Mouse (Mus musculus): ENCODE measurements around the gene Sgpp1. TPM values are rescaled to one million over a fixed set of nuclear protein-coding genes. Genes with fewer than 3 reads are reported as not detected.

Sgpp1 gene
- total RNA-seq (2021) = 10 to 100 TPM; 18.3 to 20.0 TPM

DNA sequence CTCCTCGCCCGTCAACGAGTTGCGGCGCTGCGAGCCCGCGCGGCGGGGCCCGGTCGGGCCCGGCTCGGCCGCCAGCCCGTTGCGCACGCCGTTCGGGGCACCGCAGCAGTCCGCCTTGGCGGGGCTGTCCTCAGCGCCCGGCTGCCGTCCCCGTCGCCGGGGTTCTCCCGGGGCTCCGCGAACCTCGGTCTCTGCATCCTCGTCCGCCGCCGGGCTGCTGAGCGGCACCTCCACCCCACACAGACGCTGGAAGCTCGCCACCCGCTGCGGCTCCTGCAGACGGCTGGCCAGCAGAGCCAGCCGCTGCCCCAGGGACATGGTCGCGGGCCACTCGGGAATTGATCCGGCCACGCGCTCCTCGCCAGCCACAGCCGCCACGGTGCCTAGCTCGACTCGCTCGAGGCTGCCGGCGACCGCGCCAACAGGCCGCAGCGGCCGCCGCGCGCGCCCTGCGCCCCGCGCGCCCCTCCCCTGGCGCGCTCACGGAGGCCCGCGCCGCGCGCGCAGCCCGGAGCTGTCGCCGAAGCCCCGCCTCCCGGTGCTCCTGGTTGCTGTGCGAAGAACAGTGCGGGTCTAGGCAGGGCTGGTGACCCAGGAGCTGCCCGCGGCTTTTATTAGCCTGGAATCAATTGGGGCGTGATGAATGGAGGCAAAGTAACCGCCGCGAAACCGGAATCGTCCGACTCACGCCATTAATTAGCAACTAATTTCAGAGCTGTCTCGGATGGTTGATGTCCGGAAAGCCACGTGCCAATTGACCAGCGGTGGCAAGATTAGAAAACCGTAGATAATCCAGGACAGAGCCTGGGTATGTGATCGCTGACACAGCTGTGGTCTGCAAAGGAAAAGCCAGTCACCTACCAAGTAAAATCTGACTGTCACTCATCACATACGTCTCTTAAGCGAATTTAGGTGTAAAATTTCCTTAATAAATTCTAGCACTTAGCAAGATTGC lies at the start of gene Sgpp1:
Gene Sgpp1, minus strand, starts transcription at position 484 of the 955 bp plus-strand sequence.
- DNase-seq = peak; percentile 87

DNA sequence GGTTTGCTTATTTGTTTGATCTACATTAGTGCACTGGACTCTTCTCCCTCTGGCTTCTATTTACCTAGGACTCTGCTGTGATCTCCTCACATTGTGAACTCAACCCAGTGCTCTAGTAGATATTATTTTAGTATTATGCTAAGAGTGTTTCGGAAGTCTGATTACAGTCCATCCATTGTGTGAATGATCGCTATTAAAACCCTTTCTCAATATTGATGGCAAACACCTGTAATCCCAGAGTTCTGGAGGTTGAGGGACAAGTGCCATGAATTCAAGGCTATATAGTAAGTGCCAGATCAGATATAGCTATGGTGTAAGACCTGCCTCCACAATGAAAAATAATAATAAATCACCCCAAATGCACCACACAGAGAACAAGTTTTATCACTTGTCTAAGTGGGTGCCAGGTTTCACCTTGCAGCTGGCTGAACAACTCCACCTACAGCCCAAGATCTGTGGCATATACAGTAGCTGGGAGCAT lies 48.8 kb upstream of the Sgpp1 start:
- no peak for DNase-seq

GRCm38 (mm10) chr12:75781995-75782394 lies 46.5 kb upstream of the Sgpp1 start:
- DNase-seq = no peak

GRCm38 (mm10) chr12:75781445-75781844 lies 45.9 kb upstream of the Sgpp1 start:
- no peak for DNase-seq

- DNase-seq = peak; percentile 77
These were observed 37.0 kb upstream of the Sgpp1 start for GRCm38 (mm10) chr12:75772424-75773034.

GRCm38 (mm10) chr12:75771410-75771809 lies 35.9 kb upstream of the Sgpp1 start:
- DNase-seq = no peak

DNA sequence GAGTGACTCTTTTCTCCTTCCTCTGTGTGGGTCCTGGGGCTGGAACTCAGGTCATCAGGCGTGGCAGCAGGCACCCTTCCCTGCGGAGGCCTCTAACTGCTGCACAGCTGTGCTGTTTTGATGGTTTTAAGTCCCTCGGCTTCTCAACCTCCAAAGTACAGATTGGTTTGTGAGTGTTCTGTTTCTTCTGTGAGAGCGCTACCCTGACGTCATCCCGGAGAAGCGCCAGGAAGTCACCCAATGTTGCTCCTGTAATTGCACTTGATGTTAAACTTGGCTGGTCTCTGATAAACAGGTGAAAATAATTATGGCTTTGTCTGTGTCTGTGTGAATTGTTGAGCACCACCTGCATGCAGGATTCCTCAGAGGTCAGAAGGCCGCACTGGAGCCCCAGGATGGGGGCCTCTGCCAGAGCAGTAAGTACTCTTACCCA lies 31.4 kb upstream of the Sgpp1 start:
- peak; percentile 30 for DNase-seq

DNA sequence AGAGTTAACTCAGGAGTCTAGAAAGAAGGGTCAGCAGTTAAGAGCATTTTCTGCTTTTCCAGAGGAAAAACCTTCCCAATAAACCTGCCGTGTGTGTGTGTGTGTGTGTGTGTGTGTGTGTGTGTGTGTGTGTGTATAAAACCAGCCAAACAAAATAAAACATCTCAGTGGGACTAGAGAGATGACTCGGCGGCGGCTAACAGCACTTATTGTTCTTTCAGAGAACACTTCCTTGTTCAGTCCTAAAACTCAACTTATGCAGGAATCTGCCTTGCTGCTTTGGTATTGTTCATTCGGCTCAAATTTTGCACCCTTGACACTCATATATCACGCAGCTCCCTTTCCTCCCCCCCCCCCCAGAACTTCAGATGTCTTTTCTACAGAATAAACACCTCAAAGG lies 30.9 kb upstream of the Sgpp1 start:
- no peak for DNase-seq

DNA sequence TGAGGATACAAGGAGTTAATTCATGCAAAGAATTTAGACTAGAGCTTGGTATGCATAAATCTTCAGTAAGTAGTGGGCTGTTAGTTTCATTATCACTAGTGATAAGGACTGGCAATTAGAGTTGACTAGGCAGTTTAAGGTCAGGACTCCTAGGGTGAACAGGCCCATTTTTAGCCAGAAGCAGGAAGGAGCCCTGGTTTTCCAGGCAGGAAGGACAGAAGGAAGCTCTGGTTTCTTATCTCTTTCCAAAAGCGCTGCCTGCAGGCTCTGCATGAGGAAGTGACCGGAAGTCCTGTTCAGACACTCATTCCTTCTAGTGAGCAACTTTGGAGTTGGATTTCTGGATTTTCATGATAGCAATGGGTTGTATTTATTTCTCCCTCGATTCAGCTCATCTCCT lies 30.2 kb upstream of the Sgpp1 start:
- DNase-seq = peak; percentile 18

GRCm38 (mm10) chr12:75756387-75756786 lies 20.9 kb upstream of the Sgpp1 start:
- DNase-seq = no peak

GRCm38 (mm10) chr12:75753730-75754129 lies 18.2 kb upstream of the Sgpp1 start:
- DNase-seq = no peak

- DNase-seq = no peak
These were observed 16.5 kb upstream of the Sgpp1 start for GRCm38 (mm10) chr12:75752077-75752476.

DNA sequence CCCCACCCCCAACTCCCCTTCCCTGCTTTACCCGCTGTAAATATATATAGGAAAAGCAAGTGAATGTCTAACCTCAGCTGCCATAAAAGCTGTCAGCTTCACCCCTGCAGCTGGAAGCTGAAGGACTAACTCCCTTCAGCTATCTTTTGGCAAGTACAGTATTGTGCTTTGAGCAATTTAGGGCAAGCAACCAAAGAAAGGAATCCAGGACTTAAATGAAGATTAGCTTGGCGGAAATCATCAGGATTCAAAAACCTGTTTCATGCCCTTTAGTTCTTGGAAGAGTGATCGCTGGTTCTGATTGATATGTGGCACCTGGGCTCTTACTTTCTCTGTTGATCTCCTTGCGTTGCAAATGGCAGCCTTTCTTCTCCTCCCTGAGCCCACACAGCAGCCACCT lies 13.0 kb upstream of the Sgpp1 start:
- DNase-seq = no peak

DNA sequence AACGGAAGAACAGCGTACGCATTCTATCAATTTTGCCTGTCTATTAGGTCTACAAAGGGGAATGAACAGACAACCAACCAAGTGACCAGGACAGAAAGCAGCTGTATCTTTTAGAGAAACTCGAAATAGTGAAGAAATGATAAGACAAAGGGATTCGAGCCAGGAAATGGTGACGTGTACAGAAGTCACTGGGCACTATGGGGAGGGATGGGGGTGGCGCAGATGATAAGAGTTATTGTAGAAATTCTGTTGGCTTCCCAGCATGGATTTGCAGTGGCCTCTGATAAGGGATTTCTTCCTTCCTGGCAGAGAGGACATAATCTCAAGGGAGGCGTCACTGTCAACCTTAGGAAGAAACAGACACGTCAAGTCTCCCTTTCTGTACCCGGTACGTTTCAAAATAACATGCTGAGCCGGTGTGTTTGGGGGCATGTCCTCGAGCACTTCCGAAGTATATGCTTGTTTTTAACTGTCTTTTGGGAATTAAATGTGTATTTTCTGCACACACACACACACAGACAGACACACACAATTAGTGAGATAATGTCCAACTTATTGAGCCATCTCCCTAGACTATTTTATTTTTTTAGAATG lies 10.3 kb upstream of the Sgpp1 start:
- DNase-seq = peak; percentile 39

DNA sequence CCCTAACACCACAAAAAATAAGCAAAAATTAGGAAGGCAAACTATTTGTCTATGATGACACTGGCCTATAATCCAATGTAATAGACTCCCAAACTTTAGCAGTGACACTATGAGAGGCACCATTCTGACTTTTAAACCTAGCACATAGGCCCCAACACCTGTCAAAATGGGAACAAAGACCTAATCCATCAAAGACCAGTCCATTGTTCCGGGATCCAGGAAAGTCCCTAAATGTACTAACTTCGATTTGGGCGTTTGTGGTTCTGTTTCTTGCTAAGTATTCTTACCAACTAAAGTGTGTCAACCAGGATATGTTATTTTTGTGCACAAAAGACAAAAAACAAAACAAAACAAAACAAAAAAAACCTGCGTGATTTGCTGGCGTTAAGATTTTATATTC lies 6.6 kb upstream of the Sgpp1 start:
- no peak for DNase-seq

DNA sequence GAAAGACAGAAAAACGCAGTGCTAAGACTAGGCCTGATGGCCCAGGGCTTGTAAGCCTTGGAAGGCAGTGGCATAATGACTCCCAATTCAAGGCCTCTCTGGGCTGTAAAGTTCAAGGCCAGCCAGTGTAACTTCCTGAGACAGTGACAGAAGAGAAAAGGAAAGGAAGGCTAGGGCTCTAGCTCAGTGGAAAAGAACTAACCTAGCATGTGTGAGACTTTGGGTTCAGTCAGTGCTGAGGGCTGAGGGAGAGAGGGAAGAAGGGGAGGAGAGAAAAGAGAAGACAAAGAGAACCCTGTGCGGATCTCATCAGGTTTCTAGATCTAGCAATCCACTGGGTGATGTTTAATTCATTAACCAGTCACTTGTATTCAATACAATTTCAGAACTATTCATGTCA lies 5.7 kb upstream of the Sgpp1 start:
- no peak for DNase-seq

GRCm38 (mm10) chr12:75740451-75740850 lies 4.9 kb upstream of the Sgpp1 start:
- no peak for DNase-seq

DNA sequence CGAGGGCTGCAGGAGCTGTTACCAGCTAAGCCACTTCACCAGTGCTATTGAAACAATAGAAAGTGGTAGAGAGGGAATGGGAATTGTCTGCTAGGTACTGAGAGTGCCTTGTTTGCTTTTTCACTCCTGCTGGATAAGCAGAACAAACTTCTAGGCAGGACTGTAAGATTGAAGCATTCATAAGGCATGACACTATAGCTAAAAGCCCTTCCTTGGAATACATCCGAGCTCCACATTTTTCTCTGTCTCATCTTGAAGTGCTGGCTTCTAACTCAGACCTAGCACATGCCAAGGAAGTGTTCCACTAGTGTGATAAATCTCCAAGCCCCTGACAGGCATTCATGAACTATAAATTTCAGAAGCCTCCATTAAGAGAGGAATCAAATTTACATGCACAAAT lies 4.1 kb upstream of the Sgpp1 start:
- no peak for DNase-seq

DNA sequence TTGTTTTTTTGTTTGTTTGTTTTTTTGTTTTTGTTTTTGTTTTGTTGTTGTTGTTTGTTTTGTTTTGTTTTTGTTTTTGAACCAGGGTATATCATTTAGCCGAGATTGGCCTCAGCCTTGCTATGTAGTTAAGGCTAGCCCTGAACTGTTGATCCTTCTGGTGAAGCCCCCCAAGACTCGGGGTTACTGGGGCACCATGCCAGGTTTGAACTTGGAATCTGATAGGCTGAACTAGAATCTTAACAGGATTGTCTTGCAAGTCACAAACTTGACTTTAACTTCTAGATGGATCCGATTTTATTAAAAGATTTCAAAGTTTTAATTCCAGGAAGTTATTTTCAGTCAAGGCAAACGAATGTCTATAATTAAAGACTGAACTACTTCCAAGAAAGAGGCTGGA lies 767 bp upstream of the Sgpp1 start:
- peak; percentile 21 for DNase-seq

DNA sequence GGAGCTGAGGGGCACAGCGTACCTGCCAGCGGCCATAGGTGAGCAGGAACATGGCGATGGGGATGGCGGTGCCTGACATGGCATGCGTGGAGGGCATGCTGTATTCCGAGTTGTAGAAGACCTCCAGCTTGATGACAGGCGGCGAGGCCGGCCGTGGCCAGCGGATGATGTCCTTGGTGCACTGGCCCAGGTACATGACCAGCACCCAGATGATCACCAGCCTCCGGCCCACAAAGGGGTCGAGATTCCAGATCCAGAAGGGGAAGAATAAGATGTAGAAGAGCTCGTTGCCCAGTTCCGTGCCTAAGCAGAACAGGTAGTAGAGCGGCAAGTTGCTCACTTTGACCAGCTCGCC lies 661 bp downstream of the Sgpp1 start:
- DNase-seq = no peak

DNA sequence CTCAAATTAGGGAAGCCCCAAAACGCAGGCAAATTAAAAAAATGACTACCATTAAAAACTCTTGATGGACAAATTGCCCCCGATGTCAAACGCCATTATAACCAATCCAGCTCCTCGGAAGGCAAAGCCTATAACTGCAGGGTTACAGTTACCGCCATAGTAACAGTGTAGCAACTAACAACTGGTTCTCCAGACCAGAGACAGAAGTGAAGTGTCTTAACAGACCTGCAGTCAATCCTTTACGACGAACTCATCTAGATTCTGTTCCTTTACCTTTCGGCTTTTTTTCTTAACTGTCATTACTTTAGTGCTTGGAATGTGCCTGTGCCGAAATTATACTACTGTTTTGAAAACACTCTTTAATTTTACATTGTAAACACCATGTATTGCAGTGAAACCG lies 1.4 kb downstream of the Sgpp1 start:
- no peak for DNase-seq

GRCm38 (mm10) chr12:75733331-75734070 lies 2.0 kb downstream of the Sgpp1 start:
- DNase-seq = no peak

Measured in heart, postnatal 4 days (tissue).